Mouse (Mus musculus) natural killer cell, adult 2 months (primary cell): ENCODE measurements at regions not wholly inside any gene's neighbourhood (a gene's known extent, or its start where the extent isn't known, plus 50 kb on each side); places are given as distances from the start of the nearest gene placed in this dataset.

Source experiments
- DNase-seq, 2 experiments: peaks; one replicate each; pipeline ENCODE4 v3.0.0; 2022; ENCODE audit warnings: low spot score in 2 of 2

- DNase-seq = no peak
Measured at GRCm38 (mm10) chr4:95388556-95388955, 168.8 kb upstream of the Fggy start.

- no peak for DNase-seq
Measured at GRCm38 (mm10) chr4:95389647-95390046, 167.7 kb upstream of the Fggy start.

- no peak for DNase-seq
Measured at GRCm38 (mm10) chr4:95390549-95390948, 166.8 kb upstream of the Fggy start.

- no peak for DNase-seq
Measured at GRCm38 (mm10) chr4:95395746-95396145, 161.6 kb upstream of the Fggy start.

- DNase-seq = no peak
Measured at GRCm38 (mm10) chr4:95398301-95398700, 159.0 kb upstream of the Fggy start.

GRCm38 (mm10) chr4:95402273-95402672 lies 155.0 kb upstream of the Fggy start:
- DNase-seq = no peak

- DNase-seq = no peak
Measured at GRCm38 (mm10) chr4:95417075-95417474, 140.2 kb upstream of the Fggy start.

- DNase-seq = no peak
Measured at GRCm38 (mm10) chr4:95426563-95426962, 130.7 kb upstream of the Fggy start.

- no peak for DNase-seq
Measured at GRCm38 (mm10) chr4:95434543-95434942, 122.8 kb upstream of the Fggy start.

GRCm38 (mm10) chr4:95435080-95435479 lies 122.2 kb upstream of the Fggy start:
- DNase-seq = no peak

GRCm38 (mm10) chr4:95439834-95440233 lies 117.5 kb upstream of the Fggy start:
- no peak for DNase-seq

- no peak for DNase-seq
Measured at GRCm38 (mm10) chr4:95443854-95444811, 113.2 kb upstream of the Fggy start.

- DNase-seq = no peak
Measured at GRCm38 (mm10) chr4:95450286-95450685, 107.0 kb upstream of the Fggy start.

GRCm38 (mm10) chr4:95451831-95452230 lies 105.5 kb upstream of the Fggy start:
- no peak for DNase-seq

GRCm38 (mm10) chr4:95456318-95456717 lies 101.0 kb upstream of the Fggy start:
- DNase-seq = no peak

- no peak for DNase-seq
Measured at GRCm38 (mm10) chr4:95456943-95457342, 100.4 kb upstream of the Fggy start.

- DNase-seq = no peak
Measured at GRCm38 (mm10) chr4:95462476-95462875, 94.8 kb upstream of the Fggy start.

GRCm38 (mm10) chr4:95463082-95463825 lies 94.1 kb upstream of the Fggy start:
- no peak for DNase-seq

- DNase-seq = no peak
Measured at GRCm38 (mm10) chr4:95466647-95467046, 90.7 kb upstream of the Fggy start.

- DNase-seq = no peak
Measured at GRCm38 (mm10) chr4:95467526-95467925, 89.8 kb upstream of the Fggy start.

GRCm38 (mm10) chr4:95474726-95475406 lies 82.4 kb upstream of the Fggy start:
- no peak for DNase-seq

GRCm38 (mm10) chr4:95476071-95476724 lies 81.1 kb upstream of the Fggy start:
- DNase-seq = no peak
